Mouse (Mus musculus) thymus, postnatal 0 days (tissue): ENCODE results near the gene Cdk5rap3. TPM values are rescaled to one million over a fixed set of nuclear protein-coding genes. Genes with fewer than 3 reads are reported as not detected.
A peak's percentile ranks its signal among the peaks of the same experiment; 100 is the strongest.

Experiments used
- DNase-seq: peaks from one replicate; pipeline ENCODE4 v3.0.0-alpha.2; 2015; ENCODE audit warnings: low spot score
- polyA plus RNA-seq: library from polyadenylated mRNA; unstranded; fragments of >200 nt; fragmentation: Nextera tagmentation; extraction: Ambion mirVana; gene quantifications from 2 replicates; pipeline ENCODE4 v1.2.1, GENCODE M21; 2015

Cdk5rap3 gene
- polyA plus RNA-seq, 1 experiment from 2014 or later, result 116 TPM

GRCm38 (mm10) chr11:96861446-96861845, 54.9 kb downstream of the Cdk5rap3 start:
- DNase-seq, result no peak

GRCm38 (mm10) chr11:96860564-96860963, 55.7 kb downstream of the Cdk5rap3 start:
- peak; percentile 67 for DNase-seq

DNA sequence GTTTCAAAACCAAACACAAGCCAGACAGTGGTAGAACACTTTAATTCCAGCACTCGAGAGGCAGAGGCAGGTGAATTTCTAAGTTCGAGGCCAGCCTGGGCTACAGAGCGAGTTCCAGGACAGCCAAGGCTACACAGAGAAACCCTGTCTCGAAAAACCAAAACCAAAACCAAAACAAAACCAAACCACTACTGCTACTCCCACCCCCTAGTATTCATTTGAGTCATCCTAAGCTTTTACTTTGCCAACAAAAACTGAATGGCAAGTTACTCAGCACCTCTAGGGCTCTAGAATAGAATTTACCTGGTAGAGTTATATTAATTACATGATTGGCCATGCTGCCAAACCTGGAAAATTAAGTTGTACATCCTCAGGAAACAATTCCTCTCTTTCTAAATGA, 56.7 kb downstream of the Cdk5rap3 start:
- no peak for DNase-seq

DNA sequence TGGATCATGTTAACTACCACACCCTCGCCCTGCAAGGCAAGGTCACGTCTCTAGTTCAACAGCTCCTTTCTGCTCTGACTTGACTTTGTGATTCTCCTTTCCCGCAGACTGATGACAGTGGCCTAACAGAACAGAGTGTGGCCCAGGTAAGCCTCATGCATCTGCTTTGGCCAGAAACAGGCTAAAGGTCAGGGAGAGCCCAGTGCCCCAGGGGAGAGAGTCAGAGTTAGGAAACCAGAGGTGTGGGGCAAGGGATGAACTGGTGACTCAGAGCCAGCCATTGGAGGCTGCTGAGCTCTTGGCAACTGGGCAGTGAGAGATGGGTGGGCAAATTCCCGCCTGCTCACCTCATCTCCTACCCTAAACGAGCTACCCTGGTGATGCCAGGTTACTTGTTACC, 58.9 kb downstream of the Cdk5rap3 start:
- no peak for DNase-seq

Other genes with a start within 250 kb of the Cdk5rap3 start
- 16.0 and 18.6 TPM in 2 replicates for gene Snx11, start 138.9 kb downstream of the Cdk5rap3 start, polyA plus RNA-seq
- 129 and 132 TPM in 2 replicates for gene Cbx1, start 127.4 kb downstream of the Cdk5rap3 start, polyA plus RNA-seq
- 34.9 and 40.6 TPM in 2 replicates for gene Nfe2l1, start 86.5 kb downstream of the Cdk5rap3 start, polyA plus RNA-seq
- gene Copz2, start 66.6 kb downstream of the Cdk5rap3 start, polyA plus RNA-seq, result 55.8 and 60.7 TPM in 2 replicates
- 1.0 and 1.5 TPM in 2 replicates for gene Prr15l, start 11.6 kb upstream of the Cdk5rap3 start, polyA plus RNA-seq
- 39.0 and 39.5 TPM in 2 replicates for gene Pnpo, start 27.5 kb upstream of the Cdk5rap3 start, polyA plus RNA-seq
- 19.2 and 21.9 TPM in 2 replicates for gene Sp2, start 66.5 kb upstream of the Cdk5rap3 start, polyA plus RNA-seq
- gene Sp6, start 96.9 kb upstream of the Cdk5rap3 start, polyA plus RNA-seq, result 1.7 TPM in 2 replicates
- gene Scrn2, start 113.4 kb upstream of the Cdk5rap3 start, polyA plus RNA-seq, result 23.1 and 25.8 TPM in 2 replicates
- 0.83 and 0.86 TPM in 2 replicates for gene Lrrc46, start 124.9 kb upstream of the Cdk5rap3 start, polyA plus RNA-seq
- gene Mrpl10, start 125.1 kb upstream of the Cdk5rap3 start, polyA plus RNA-seq, result 72.4 and 72.8 TPM in 2 replicates
- 9.9 and 11.6 TPM in 2 replicates for gene Osbpl7, start 134.1 kb upstream of the Cdk5rap3 start, polyA plus RNA-seq
- 1.3 and 1.9 TPM in 2 replicates for gene Tbx21, start 198.8 kb upstream of the Cdk5rap3 start, polyA plus RNA-seq
- 0.82 and 0.98 TPM in 2 replicates for gene Tbkbp1, start 235.0 kb upstream of the Cdk5rap3 start, polyA plus RNA-seq